Mouse (Mus musculus): ENCODE measurements around the gene Alyref2. TPM values are rescaled to one million over a fixed set of nuclear protein-coding genes. Genes with fewer than 3 reads are reported as not detected.

The Alyref2 gene
- polyA plus RNA-seq, 1 experiment from 2014 or later, result 13.3 TPM

DNA sequence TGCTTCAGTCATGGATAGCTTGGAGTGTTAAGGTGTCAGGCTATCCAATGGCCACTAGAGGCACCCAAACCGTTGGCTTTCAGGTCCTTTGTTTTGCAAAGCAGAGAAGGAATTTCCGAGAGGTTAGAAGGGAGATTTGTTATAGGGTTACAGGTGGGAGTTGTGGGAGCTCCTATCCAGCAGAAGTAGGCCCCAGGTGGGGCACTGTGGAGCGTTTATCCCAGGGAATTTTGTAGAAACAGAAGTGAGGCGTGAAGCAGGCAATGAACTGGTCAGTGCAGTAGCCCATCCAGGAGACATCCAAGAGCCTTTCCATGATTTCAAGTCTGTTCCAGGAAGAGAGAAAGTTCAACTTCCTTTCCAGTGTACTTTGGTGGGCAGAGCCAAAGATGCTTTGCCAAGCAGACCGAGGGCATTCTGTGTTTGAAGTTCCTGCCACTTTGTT, 1.6 kb upstream of the Alyref2 start:
- Histone ChIP-seq H3K36me3 (no peaks in the 10 kb centered on the region), H3K4me3 (no peak overlapping the region), H3K27me3 (no peaks in the 10 kb centered on the region), H3K9ac (no peak overlapping the region), H3K27ac (peak overlapping the region; percentile 43), H3K4me1 (0 out of 2 replicates have a peak, but pooled peaks cover 3% of the 10 kb centered on the region), H3K4me2 (replicated peaks) (peak overlapping the region; percentile 28), H3K9me3 (0 out of 2 replicates have a peak, but pooled peaks cover 3% of the 10 kb centered on the region)
- WGBS, result 7% methylated on average over 5 of the region's 5 CpGs
- ATAC-seq (ENCODE audit: insufficient number of reproducible peaks, insufficient read depth, low FRiP score, low TSS enrichment), result no peak

DNA sequence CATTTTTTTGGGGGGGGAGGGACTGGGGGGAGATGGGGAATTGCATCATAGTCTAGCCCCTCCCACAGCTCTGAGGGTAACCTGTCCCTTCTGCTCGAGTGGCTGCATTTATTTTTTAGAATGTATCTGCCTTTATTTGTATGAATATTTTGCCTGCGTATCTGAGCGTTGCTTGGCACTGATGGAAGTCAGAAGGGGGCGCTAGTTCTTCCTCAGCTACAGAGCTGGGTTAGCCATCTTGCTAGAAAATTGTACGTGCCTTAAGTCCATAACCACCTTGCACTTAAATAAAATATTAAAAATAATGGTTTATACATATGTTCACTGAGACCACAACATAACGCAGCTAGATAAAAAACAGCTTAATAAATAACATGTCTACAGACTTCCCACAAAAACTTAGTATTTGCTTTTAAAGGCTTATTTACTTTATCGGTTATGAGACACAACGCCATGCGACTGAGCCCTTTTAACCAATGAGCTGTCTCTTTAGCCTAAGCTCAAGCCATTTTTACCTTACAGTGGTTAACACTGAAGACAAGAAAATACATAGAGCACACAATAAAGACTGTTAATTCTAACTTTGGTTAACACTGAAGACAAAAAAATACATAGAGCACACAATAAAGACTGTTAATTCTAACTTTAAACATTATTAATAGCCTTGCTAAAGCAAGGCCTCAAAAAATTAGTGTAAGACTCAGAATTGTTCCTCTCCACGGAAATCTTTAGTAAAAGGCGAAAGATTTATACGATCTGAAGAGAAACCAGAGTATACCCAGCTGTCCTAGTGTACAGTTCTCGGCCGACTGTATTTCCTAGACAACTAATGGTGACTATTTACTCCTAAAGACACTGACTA, 659 bp upstream of the Alyref2 start:
- ATAC-seq (ENCODE audit: insufficient number of reproducible peaks, insufficient read depth, low FRiP score, low TSS enrichment), result peak; percentile 86
- peak overlapping the region; percentile 88 for H3K27ac ChIP-seq
- H3K9ac ChIP-seq, result no peak overlapping the region
- H3K27me3 ChIP-seq, result no peaks in the 10 kb centered on the region
- 0 out of 2 replicates have a peak, but pooled peaks cover 3% of the 10 kb centered on the region for H3K9me3 ChIP-seq
- 0 out of 2 replicates have a peak, but pooled peaks cover 3% of the 10 kb centered on the region for H3K4me1 ChIP-seq
- WGBS, result under 1% methylated on average over 14 of the region's 14 CpGs
- peak overlapping the region; percentile 64; the same call in 1 of the 2 replicates for H3K4me3 ChIP-seq
- peak overlapping the region; percentile 68 for H3K4me2 ChIP-seq (replicated peaks)
- H3K36me3 ChIP-seq, result no peaks in the 10 kb centered on the region

DNA sequence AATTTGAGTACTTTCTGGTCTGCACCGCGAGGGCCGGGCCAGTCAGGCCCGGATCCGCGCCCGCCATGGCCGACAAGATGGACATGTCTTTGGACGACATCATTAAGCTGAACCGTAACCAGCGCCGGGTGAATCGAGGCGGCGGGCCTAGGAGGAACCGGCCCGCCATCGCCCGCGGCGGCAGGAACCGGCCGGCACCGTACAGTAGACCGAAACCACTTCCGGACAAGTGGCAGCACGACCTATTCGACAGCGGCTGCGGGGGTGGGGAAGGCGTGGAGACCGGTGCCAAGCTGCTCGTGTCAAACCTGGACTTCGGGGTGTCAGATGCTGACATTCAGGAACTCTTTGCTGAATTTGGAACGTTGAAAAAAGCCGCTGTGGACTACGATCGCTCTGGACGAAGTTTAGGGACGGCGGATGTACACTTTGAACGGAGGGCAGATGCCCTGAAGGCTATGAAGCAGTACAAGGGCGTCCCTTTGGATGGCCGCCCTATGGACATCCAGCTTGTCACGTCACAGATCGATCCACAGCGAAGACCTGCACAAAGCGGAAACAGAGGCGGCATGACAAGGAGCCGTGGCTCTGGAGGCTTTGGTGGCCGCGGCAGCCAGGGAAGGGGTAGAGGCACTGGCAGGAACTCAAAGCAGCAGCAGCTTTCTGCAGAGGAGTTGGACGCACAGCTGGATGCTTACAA, 464 bp downstream of the Alyref2 start:
- Histone ChIP-seq H3K4me1 (0 out of 2 replicates have a peak, but pooled peaks cover 3% of the 10 kb centered on the region), H3K9me3 (0 out of 2 replicates have a peak, but pooled peaks cover 3% of the 10 kb centered on the region)

DNA sequence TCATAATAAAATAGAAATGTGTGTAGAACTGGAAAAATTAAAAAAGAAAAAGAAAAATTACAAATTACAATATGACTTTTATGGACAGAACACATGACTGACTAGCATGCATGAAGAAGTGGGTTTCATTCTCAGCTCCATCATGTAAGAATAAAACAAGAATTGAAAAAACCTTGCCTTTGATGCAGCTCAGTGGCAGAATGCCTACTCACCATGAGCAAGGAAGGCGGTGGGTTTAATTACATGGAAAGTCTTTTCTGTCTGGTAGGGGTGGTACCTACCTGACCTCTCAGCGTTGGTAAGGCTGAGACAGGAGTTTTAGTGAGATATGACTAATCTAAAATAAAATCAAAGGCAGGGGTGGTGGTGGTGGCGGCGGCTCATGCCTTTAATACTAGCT, 1.3 kb downstream of the Alyref2 start:
- no peak for ATAC-seq (ENCODE audit: insufficient number of reproducible peaks, insufficient read depth, low FRiP score, low TSS enrichment)
- Histone ChIP-seq H3K9me3 (0 out of 2 replicates have a peak, but pooled peaks cover 3% of the 10 kb centered on the region), H3K4me1 (0 out of 2 replicates have a peak, but pooled peaks cover 3% of the 10 kb centered on the region), H3K27ac (no peak overlapping the region), H3K27me3 (no peaks in the 10 kb centered on the region), H3K4me3 (0 out of 2 replicates have a peak overlapping the region, but pooled peaks have one; percentile 4), H3K4me2 (replicated peaks) (peak overlapping the region; percentile 68), H3K36me3 (no peaks in the 10 kb centered on the region), H3K9ac (peak overlapping the region; percentile 7; the same call in 1 of the 2 replicates)
- 71% methylated on average over 4 of the region's 4 CpGs for WGBS

More for the DNA sequence above, 464 bp downstream of the Alyref2 start:
- peak overlapping the region; percentile 88 for H3K27ac ChIP-seq
- ATAC-seq (ENCODE audit: insufficient number of reproducible peaks, insufficient read depth, low FRiP score, low TSS enrichment), result peak; percentile 3; the same call in 1 of the 2 replicates
- H3K4me3 ChIP-seq, result peak overlapping the region; percentile 64
- H3K9ac ChIP-seq, result peak overlapping the region; percentile 71
- under 1% methylated on average over 53 of the region's 53 CpGs for WGBS
- H3K4me2 ChIP-seq (replicated peaks), result peak overlapping the region; percentile 68
- H3K36me3 ChIP-seq, result no peaks in the 10 kb centered on the region
- H3K27me3 ChIP-seq, result no peaks in the 10 kb centered on the region

DNA sequence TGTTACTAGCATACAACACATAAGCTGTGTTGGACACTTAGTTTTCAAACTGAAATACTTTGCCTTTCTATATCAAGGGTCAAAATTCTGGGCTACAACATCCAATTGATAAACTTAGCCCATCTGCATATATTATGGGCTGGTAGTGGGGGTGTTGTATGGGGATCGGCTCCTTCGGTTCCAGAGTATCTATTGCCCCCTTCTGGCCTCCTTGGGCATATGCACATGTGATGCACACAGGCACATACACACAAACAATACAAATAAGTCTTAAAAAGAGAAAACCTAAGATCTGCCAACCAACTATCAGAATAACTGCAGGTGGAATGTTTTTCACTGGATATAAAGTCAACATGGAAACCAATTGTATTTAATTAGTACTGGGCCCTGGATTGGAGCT, 10.0 kb downstream of the Alyref2 start:
- H3K27ac ChIP-seq, result no peak overlapping the region
- H3K9ac ChIP-seq, result no peak overlapping the region
- no peak overlapping the region for H3K4me2 ChIP-seq (replicated peaks)
- H3K4me3 ChIP-seq, result no peak overlapping the region
- no peak for ATAC-seq (ENCODE audit: insufficient number of reproducible peaks, insufficient read depth, low FRiP score, low TSS enrichment)
- H3K36me3 ChIP-seq, result no peaks in the 10 kb centered on the region
- H3K27me3 ChIP-seq, result no peaks in the 10 kb centered on the region
- WGBS, result 89% methylated on average over 2 of the region's 2 CpGs
- no peaks in the 10 kb centered on the region for H3K4me1 ChIP-seq
- H3K9me3 ChIP-seq, result no peaks in the 10 kb centered on the region

DNA sequence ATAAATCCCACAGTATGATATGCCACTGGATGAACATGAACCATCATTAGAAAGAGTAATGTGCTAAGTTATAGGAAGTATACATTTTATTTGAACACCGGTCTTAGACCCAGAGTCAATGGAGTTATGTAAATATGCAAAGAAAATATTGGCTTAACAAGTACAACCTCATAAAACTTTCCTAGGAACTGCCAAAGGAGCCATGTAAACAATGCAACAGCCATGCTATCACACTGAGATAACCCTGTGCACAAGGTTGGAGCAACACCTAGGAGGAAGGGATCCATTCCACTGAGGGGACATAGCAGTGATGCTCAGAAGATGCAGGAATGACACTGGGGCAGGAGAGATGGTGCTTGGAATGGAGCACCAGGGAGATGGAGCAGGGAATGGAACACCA, 10.5 kb downstream of the Alyref2 start:
- H3K4me1 ChIP-seq, result no peaks in the 10 kb centered on the region
- H3K36me3 ChIP-seq, result no peaks in the 10 kb centered on the region
- 92% methylated on average over 1 of the region's 1 CpGs for WGBS
- no peak for ATAC-seq (ENCODE audit: insufficient number of reproducible peaks, insufficient read depth, low FRiP score, low TSS enrichment)
- no peak overlapping the region for H3K4me2 ChIP-seq (replicated peaks)
- no peaks in the 10 kb centered on the region for H3K9me3 ChIP-seq
- H3K27ac ChIP-seq, result no peak overlapping the region
- H3K27me3 ChIP-seq, result no peaks in the 10 kb centered on the region
- no peak overlapping the region for H3K4me3 ChIP-seq
- H3K9ac ChIP-seq, result no peak overlapping the region

DNA sequence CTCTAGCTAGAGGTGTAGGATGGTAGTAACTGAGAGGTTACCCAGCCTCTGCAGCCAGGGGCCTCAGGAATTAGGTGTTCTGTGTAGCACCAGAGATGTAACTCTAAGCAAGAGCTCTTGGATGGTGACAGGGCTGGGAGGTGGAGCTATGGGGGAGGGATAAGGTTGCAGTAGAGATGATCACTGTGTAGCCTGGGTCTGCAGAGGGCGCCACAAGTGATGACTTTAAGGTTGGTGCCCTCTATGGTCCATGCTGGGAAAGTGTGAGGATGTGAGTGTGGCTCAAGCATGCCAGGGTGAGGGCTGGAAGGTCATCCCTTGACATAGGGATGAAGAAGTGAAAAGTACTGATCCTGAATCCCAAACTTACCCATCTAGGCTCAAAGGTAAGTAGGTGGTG, 11.8 kb downstream of the Alyref2 start:
- Histone ChIP-seq H3K4me3 (no peak overlapping the region), H3K36me3 (no peaks in the 10 kb centered on the region), H3K4me1 (no peaks in the 10 kb centered on the region), H3K9me3 (no peaks in the 10 kb centered on the region), H3K4me2 (replicated peaks) (no peak overlapping the region), H3K9ac (no peak overlapping the region), H3K27me3 (no peaks in the 10 kb centered on the region), H3K27ac (no peak overlapping the region)
- WGBS, result 0% methylated on average over 1 of the region's 1 CpGs
- no peak for ATAC-seq (ENCODE audit: insufficient number of reproducible peaks, insufficient read depth, low FRiP score, low TSS enrichment)

DNA sequence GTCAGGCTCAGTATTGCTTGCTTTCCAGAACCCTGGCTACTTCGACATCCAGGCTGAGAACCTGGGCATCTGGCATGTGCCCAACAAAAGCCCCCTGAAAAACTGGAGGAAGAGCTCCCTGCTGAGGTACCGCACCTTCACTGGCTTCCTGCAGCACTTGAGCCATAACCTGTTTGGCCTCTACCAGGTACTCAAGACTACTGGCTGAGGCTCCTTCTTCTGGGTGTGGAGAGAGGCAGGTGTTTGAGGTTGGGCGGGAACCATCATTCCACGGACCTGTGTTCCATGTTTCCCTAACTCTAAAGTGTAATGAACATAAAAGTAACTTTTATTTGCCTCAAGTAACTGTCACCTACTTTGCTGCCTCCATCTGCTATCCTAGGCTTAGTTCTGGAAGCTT, 12.3 kb downstream of the Alyref2 start:
- Histone ChIP-seq H3K4me1 (no peaks in the 10 kb centered on the region), H3K4me2 (replicated peaks) (no peak overlapping the region), H3K27me3 (no peaks in the 10 kb centered on the region), H3K36me3 (no peaks in the 10 kb centered on the region), H3K9me3 (no peaks in the 10 kb centered on the region), H3K27ac (no peak overlapping the region), H3K9ac (no peak overlapping the region), H3K4me3 (no peak overlapping the region)
- WGBS, result 88% methylated on average over 4 of the region's 4 CpGs
- no peak for ATAC-seq (ENCODE audit: insufficient number of reproducible peaks, insufficient read depth, low FRiP score, low TSS enrichment)

DNA sequence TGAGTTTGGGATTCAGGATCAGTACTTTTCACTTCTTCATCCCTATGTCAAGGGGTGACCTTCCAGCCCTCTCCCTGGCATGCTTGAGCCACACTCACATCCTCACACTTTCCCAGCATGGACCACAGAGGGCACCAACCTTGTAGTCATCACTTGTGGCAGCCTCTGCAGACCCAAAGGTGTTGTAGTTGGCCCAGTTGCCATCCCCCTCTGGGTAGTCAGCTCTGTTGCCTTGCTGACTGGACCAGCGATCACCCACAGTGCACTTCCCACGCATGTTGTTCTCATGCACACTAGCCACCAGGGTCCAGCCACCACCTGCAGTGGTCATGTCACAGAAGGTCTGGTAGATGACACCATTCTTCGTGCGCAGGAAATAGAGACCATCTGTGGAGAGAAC, 28.1 kb downstream of the Alyref2 start:
- no peaks in the 10 kb centered on the region for H3K27me3 ChIP-seq
- no peaks in the 10 kb centered on the region for H3K9me3 ChIP-seq
- H3K4me2 ChIP-seq (replicated peaks), result no peak overlapping the region
- no peaks in the 10 kb centered on the region for H3K36me3 ChIP-seq
- 84% methylated on average over 4 of the region's 4 CpGs for WGBS
- H3K27ac ChIP-seq, result no peak overlapping the region
- H3K4me1 ChIP-seq, result no peaks in the 10 kb centered on the region
- H3K9ac ChIP-seq, result no peak overlapping the region
- no peak for ATAC-seq (ENCODE audit: insufficient number of reproducible peaks, insufficient read depth, low FRiP score, low TSS enrichment)
- no peak overlapping the region for H3K4me3 ChIP-seq

DNA sequence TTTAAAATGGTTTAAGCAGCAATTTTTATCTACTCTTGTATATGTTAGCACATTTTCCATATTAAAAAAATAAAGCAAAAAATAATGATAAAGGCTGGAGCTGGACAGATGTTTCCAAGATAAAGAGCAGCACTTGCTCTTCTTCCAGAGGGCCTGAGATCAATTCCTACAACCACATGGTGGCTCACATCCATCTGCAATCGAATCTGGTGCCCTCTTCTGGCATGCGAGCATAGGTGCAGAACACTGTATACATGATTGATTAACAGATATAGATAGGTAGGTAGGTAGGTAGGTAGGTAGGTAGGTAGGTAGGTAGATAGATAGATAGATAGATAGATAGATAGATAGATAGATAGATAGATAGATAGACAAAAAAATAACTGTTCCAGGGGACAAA, 29.6 kb downstream of the Alyref2 start:
- no peak overlapping the region for H3K9ac ChIP-seq
- no peak overlapping the region for H3K4me2 ChIP-seq (replicated peaks)
- H3K4me1 ChIP-seq, result no peaks in the 10 kb centered on the region
- no peak for ATAC-seq (ENCODE audit: insufficient number of reproducible peaks, insufficient read depth, low FRiP score, low TSS enrichment)
- no peaks in the 10 kb centered on the region for H3K36me3 ChIP-seq
- WGBS, result 58% methylated on average over 2 of the region's 2 CpGs
- H3K9me3 ChIP-seq, result no peaks in the 10 kb centered on the region
- no peak overlapping the region for H3K27ac ChIP-seq
- H3K4me3 ChIP-seq, result no peak overlapping the region
- no peaks in the 10 kb centered on the region for H3K27me3 ChIP-seq

DNA sequence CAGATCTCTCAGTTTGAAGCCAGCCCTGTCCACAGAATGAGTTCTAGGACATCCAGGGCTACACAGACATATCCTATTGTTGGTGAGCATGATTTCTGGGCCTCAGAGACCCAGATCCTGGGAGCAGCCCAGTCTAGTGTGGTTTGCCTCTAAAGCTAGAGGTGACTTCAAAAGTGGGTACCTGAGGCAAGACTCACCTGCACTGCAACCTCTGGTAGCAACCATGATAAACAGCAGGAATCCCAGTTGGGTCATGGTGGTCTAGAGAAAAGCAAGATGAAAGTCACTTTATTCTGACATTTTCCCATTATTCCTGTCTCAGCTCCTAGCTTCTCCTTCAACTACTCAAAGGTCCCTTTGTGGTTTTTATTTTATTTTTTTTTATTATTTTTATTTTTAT, 31.3 kb downstream of the Alyref2 start:
- no peak overlapping the region for H3K9ac ChIP-seq
- no peak overlapping the region for H3K4me2 ChIP-seq (replicated peaks)
- H3K27ac ChIP-seq, result no peak overlapping the region
- H3K4me1 ChIP-seq, result no peaks in the 10 kb centered on the region
- H3K4me3 ChIP-seq, result no peak overlapping the region
- no peaks in the 10 kb centered on the region for H3K36me3 ChIP-seq
- ATAC-seq (ENCODE audit: insufficient number of reproducible peaks, insufficient read depth, low FRiP score, low TSS enrichment), result no peak
- no peaks in the 10 kb centered on the region for H3K27me3 ChIP-seq
- peaks cover 3% of the 10 kb centered on the region; the same call in 1 of the 2 replicates for H3K9me3 ChIP-seq
